Mouse (Mus musculus) testis, postnatal 10 days (tissue): ENCODE data around the gene Alb.
A peak's percentile ranks its signal among the peaks of the same experiment; 100 is the strongest.

Experiments
- DNase-seq: peaks from one replicate; pipeline ENCODE4 v3.0.0; 2021; ENCODE audit warnings: low spot score

The Alb gene

DNA sequence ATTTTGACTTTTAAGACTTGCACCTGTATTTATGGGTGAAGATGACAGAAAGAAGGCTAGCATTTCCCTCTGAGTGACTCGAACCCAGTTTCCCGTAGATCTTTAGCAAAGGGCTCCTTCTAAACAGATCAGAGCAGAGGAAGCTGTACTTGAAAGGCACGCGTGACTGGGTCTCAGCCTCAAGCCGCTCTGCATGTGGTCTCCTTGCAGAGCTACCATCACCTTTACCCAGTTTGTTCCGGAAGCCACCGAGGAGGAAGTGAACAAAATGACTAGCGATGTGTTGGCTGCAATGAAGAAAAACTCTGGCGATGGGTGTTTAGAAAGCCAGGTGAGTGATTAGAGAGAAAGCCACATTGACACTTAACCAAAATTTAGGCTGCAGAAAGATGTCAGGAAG, 31.7 kb downstream of the Alb start:
- DNase-seq: no peak

DNA sequence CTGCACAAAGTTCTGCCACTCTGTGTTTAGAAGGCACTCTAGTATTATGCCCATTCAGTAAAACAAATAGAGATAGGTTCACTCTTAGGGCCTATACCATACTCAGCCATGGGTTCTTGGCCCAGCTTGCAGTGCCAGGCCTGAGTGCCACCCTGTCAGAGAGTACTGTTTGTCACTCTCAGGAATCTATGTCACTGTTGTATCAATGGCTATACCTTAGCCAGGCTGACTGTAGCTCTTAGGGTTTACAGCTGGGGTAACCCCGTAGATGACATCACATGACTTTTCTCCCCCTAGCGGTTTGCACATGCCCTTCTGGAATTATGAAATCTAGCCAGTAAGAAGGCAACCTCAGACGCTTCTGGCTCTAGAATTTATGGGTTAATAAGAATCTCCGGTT, 33.6 kb downstream of the Alb start:
- no peak for DNase-seq

DNA sequence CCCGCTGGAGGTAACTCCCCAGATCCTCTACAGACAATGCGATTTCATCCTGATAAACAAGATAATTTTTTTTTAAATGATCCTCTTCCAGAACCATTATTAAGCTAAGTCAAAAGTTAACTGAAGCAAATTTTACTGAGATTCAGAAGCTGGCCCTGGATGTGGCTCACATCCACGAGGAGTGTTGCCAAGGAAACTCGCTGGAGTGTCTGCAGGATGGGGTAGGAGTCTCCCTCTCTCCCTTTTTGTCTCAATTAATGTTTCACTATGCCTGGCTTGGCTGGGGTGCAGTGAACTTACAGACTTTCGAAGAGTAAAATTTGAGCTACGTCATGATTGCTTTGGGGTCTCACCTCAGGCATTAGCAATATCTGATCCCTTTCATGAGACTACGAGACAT, 38.8 kb downstream of the Alb start:
- no peak for DNase-seq

DNA sequence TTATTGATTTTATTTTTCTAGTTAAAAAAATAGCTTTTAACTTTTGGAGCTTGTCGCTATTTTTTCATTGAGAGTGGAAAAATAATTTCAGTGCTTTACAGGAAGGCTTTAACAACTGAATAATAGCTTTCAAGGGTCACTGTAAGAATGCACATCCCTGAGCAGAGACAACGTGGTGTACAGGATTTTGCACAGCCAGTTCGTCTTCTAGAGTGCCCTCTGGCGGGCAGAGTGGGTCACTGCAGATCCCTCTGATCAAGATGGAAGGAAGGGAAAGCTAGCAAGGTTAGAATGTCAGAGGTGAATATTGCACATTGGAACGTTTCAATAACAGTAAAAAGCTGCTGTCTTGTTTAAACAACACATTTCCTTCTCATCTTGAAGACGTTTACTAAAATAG, 40.0 kb downstream of the Alb start:
- DNase-seq: peak; percentile 84

- DNase-seq: no peak
Observed at GRCm38 (mm10) chr5:90501752-90502151, 41.1 kb downstream of the Alb start.

GRCm38 (mm10) chr5:90504742-90505141, 44.0 kb downstream of the Alb start:
- DNase-seq: no peak

DNA sequence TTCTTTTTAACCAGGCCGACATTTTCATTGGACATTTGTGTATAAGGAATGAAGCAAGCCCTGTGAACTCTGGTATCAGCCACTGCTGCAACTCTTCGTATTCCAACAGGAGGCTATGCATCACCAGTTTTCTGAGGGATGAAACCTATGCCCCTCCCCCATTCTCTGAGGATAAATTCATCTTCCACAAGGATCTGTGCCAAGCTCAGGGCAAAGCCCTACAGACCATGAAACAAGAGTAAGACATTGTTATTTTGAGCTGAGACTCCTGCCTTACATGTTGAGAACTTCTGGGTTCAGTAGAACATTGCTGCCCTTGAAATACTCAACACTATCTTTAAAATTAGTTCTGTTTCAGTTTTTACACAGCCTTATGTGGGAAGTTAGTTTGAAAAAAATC, 45.8 kb downstream of the Alb start:
- no peak for DNase-seq

- no peak for DNase-seq
Observed at GRCm38 (mm10) chr5:90507411-90507949, 46.8 kb downstream of the Alb start.

DNA sequence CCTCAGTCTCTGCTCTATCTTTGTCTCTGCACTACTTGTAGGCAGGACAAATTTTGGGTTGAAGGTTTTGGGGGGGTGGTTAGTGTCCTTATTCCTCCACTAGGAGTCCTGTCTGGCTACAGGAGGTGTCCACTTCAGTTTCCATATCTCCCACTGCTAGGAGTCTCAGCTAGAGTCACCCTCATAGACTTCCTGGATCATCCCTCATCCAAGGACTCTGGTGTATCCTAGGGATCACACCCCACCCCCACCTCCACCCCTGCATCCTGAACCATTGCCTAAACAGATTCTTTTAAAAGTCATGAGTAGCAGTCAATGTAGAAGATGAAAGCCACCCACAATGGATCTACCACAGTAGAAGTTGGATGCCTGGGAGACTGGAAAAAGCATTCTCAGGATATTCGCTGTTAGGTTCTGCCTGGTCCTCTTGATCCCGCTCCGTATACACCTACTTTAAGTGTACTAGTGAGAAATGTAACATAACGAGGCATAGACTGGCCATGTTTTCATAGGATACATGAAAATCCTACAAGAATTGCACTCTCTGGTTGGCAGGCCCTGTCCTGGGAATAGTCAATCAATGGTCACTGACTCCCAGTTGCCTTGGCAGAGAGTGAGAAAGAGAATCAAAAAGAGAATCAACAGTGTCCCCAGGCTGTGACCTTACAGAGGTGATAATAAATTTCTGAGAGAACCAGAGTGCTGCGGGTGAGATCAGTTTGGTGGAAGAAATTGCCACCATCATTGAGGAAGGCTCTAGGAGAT, 49.3 kb downstream of the Alb start:
- no peak for DNase-seq

DNA sequence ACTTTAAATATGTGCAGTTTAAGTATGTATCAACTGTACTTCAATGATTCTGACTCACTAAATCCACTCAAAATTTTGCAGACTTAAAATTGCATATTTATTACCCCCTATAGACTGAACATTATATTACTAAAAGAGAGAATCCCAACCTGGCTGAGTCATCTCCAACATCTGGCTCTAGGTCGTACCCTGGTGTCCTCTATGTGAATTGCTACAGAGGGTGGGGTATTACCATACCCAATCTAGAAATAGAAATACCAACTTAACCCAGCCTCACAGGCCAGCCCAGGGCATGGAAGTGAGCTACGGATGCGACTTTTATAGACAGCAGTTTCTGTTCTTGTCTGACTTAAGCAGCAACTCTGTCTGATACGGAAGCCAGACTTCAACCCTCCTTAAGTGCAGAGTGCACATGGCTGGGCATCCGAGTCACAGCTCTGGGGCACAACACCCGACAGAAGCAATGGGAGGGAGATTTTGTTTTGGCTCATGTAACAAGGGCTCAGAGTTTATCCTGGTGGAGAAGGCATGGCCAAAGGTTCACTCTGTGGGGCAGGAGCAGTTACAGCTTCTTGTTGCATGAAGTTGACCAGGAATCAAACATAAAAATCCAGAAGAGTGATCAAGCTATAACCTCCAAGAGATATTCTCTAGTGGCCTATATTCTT, 51.7 kb downstream of the Alb start:
- DNase-seq: no peak

GRCm38 (mm10) chr5:90515561-90515960, 54.9 kb downstream of the Alb start:
- DNase-seq: no peak

DNA sequence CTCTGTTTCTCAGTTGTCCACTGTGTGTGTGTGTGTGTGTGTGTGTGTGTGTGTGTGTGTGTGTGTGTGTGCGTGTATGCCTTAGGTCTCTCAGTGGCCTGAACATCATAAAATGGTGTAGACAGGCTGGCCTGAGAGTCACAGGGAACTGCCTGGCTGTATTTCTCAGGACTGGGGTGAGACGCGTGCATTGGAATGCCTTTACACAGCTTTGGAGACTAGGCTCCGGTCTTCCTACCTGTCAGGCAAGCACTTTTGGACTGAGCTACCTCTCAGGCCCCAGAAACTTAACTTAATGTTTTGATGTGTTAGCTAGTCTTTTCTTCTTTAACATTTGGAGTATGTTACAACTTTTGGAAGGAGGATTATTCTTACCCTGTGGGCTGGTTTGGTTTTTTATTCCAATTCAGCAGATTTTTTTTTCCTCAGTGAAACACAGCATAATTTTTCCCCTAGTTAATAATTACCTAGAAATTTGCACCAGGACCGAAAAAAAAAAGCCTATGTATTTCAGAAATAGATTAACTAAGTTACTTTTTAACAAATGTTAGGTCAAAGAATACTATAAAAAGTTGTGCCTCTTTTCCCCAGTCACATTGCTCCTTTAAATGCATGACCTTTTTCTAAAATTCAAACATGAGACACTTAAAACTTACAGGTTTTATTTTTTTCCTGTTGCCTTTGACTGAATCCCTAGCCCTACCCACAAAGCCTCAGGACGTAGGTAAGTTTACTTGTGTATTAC, 57.8 kb downstream of the Alb start, which contains the start of gene Afm:
TSS of gene Afm (plus strand) at position 577 of the 745 bp plus-strand sequence.
- no peak for DNase-seq
